Mouse (Mus musculus) cerebellum, postnatal 10 days (tissue): ENCODE results near the gene Cib3.

Source experiments
- DNase-seq, 2 experiments: peaks; one replicate each; pipeline ENCODE4 v3.0.0; 2021; ENCODE audit warnings: mixed read lengths in 2 of 2

Gene Cib3

GRCm38 (mm10) chr8:72210222-72210621 is 2.4 kb downstream of the Cib3 start:
- no peak for DNase-seq

GRCm38 (mm10) chr8:72208582-72208981 is 4.1 kb downstream of the Cib3 start:
- DNase-seq = no peak

GRCm38 (mm10) chr8:72197997-72198396 is 14.6 kb downstream of the Cib3 start:
- DNase-seq = no peak

GRCm38 (mm10) chr8:72192065-72192464 is 20.6 kb downstream of the Cib3 start:
- no peak for DNase-seq

- DNase-seq = no peak
Measured at GRCm38 (mm10) chr8:72190215-72190539, 22.5 kb downstream of the Cib3 start.

- no peak for DNase-seq
Measured at GRCm38 (mm10) chr8:72189417-72190214, 23.0 kb downstream of the Cib3 start, which contains the start of gene Hsh2d. Hsh2d (plus strand) TSS chr8:72189638.

- DNase-seq = no peak
Measured at GRCm38 (mm10) chr8:72187793-72188331, 24.8 kb downstream of the Cib3 start.

- peak; percentile 50 to 61 for DNase-seq
Measured at GRCm38 (mm10) chr8:72183554-72184202, 29.0 kb downstream of the Cib3 start.

- DNase-seq = peak; percentile 91 to 95
Measured at GRCm38 (mm10) chr8:72177346-72177925, 35.2 kb downstream of the Cib3 start.

GRCm38 (mm10) chr8:72169681-72170249 is 42.9 kb downstream of the Cib3 start:
- DNase-seq = no peak

GRCm38 (mm10) chr8:72169098-72169668 is 43.5 kb downstream of the Cib3 start:
- no peak for DNase-seq

- DNase-seq = no peak
Measured at GRCm38 (mm10) chr8:72162821-72163220, 49.8 kb downstream of the Cib3 start.

- peak; percentile 100 for DNase-seq
Measured at GRCm38 (mm10) chr8:72160707-72161697, 51.6 kb downstream of the Cib3 start, which contains the start of gene Rab8a. Rab8a (plus strand) TSS chr8:72161200.

GRCm38 (mm10) chr8:72160007-72160406 is 52.6 kb downstream of the Cib3 start:
- peak in 1 of 2 experiments; percentile 28 for DNase-seq

- DNase-seq = no peak
Measured at GRCm38 (mm10) chr8:72158726-72159125, 53.9 kb downstream of the Cib3 start.

GRCm38 (mm10) chr8:72158096-72158495 is 54.5 kb downstream of the Cib3 start:
- no peak for DNase-seq
